Mouse (Mus musculus) gastrocnemius, adult 8-10 months (tissue): ENCODE measurements around the gene Get4. TPM values are rescaled to one million over a fixed set of nuclear protein-coding genes. Genes with fewer than 3 reads are reported as not detected.

Experiments
- DNase-seq, 2 experiments: peaks; one replicate each; pipeline ENCODE4 v3.0.0; 2022; ENCODE audit warnings: low spot score in 2 of 2
- total RNA-seq, 4 experiments: library from RNA; stranded (reverse); gene quantifications; 2 replicates each; pipeline ENCODE4 v1.2.4; 2022

Get4 gene
- total RNA-seq = 10 to 100 TPM; 32.8 to 36.4 (median 34.1) TPM

DNA sequence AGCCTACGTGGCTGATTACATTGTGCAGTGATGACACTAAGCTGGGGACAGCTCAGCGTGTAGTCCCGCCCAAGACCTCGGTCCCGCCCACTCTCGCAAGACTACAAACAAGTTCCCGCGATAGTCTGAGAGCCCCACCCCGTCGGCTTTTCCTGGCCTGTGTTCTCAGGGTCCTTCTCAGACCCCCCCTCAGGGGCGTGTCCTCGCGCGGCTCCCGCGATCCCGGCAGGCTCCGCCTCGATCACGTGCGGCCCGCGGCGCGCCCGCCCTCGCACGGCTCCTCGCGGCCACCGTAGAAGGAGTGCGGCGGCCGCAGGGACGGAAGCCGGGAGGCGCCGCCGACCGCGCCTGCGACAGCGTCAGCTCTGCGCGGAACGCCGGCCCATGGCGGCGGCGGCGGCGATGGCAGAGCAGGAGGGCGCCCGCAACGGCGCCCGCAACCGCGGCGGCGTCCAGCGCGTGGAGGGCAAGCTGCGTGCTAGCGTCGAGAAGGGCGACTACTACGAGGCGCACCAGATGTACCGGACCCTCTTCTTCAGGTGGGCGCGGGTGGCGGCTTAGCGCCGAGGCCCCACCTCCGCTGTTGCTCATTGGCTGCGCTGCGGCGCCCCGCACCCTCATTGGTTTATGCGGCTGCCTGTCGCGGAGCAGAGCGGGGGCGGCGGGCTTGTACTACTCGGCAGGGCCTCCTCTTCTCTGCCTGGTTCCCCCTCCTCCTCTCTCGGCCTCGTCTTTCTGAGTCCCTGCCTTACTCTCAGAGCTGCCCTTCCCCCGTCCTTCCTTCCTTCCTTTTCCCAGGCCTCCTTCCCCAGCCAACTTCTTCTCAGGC lies at the start of gene Get4:
TSS of gene Get4 (plus strand) at position 244 of the 829 bp plus-strand sequence.
- DNase-seq = peak; percentile 99

GRCm38 (mm10) chr5:139203312-139203711 lies 48.8 kb upstream of the Get4 start:
- no peak for DNase-seq

DNA sequence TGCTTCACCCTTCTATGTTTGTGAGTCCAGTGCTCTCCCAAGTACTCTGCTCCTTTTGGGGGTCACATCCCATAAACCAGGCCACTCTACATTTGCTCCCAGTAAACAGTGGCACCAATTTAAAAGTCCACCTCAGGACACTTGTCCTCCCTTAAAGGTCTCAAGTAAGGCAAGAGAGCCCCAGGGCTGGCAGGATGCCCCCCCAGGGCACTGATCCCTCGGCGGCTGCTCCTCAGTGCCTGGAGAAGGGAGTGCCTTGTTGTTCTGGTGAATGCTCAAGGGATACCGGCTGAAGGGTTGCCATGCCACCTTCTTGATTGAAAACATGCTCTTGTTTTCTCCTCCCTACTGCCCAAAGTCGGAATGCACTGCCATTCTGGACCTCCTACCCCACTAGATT lies 46.0 kb upstream of the Get4 start:
- DNase-seq = peak; percentile 48 to 73

DNA sequence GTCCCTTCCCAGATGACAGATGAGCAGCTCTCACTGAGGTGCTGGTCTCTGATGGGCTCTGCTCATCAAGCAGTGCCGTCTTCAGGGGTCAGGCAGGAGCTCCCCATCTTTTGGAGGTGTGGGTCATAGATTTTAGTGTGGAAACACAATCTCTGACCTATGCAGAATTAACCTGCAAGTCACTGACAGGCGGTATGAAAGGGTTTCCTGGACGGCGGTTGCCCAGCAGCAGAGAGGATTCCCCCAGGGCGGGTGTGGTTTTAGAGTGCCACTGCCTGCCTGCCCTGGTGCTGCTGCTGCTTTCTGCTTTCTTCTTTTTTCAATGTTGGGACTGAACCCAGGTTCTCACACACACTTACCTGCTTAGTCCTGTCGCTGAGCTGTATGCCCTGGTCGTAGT lies 45.6 kb upstream of the Get4 start:
- DNase-seq = no peak

- DNase-seq = no peak
Observed at GRCm38 (mm10) chr5:139208183-139208582, 43.9 kb upstream of the Get4 start.

DNA sequence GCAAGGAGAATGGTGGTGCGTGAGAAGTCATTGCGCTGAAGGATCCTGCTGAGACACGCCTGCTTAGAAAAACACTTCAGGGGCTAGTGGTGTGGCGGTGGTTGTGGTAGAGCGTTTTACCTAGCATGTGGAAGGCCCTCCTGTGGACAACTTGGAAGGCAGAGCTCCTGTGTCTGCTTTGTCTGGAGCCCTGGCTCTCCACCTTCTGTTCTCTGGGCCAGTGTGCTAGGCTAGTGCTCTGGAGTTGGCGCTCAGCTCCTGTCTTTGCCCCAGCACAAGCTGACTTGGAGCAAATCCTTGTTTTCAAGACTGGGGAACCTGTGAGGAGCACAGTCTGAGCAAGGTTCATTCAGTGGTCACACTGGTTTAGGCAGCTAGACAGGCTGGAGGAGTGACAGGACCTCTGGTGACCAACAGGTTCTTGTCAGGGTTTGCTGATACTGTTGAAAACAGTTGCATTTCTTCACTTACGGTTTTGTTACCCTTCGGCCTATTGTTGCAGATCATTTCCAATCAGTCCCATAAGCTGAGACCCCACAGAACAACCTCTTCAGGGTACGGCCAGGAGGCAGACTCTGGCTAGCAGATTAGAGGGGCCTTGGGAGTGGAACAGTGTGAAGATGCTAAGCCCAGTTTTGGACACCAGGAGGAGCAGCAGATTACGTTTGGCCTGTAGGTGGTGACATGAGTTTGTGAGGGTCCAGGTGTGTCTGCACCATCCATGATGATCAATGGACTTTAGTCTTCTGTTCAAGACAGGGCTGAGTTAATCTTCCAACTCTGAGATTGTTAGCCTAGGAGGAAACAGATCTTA lies 43.0 kb upstream of the Get4 start:
- no peak for DNase-seq

DNA sequence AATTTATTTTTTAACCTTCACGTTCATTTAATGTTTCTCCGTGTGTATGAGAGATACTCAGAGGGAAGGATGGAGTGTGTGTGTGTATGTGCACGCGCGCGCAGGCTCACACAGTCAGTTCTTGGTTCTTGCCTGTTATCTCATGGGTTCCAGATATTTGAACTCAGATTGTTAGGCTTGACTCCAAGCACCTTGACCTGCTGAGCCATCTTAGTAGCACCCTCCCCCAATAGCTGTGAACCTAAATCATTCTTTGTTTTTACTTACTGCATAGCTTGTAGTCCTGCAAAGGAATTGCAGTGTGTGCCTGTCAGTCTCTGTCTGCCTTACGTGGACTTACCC lies 42.5 kb upstream of the Get4 start:
- no peak for DNase-seq

- DNase-seq = no peak
Observed at GRCm38 (mm10) chr5:139211737-139212385, 40.3 kb upstream of the Get4 start.

GRCm38 (mm10) chr5:139214298-139214697 lies 37.8 kb upstream of the Get4 start:
- no peak for DNase-seq

GRCm38 (mm10) chr5:139215184-139215583 lies 36.9 kb upstream of the Get4 start:
- no peak for DNase-seq

GRCm38 (mm10) chr5:139216121-139216520 lies 36.0 kb upstream of the Get4 start:
- DNase-seq = no peak

GRCm38 (mm10) chr5:139216774-139217173 lies 35.4 kb upstream of the Get4 start:
- no peak for DNase-seq

- DNase-seq = no peak
Observed at GRCm38 (mm10) chr5:139220006-139220515, 32.1 kb upstream of the Get4 start.

GRCm38 (mm10) chr5:139220610-139221009 lies 31.5 kb upstream of the Get4 start:
- DNase-seq = no peak

GRCm38 (mm10) chr5:139223331-139223730 lies 28.8 kb upstream of the Get4 start:
- DNase-seq = no peak

DNA sequence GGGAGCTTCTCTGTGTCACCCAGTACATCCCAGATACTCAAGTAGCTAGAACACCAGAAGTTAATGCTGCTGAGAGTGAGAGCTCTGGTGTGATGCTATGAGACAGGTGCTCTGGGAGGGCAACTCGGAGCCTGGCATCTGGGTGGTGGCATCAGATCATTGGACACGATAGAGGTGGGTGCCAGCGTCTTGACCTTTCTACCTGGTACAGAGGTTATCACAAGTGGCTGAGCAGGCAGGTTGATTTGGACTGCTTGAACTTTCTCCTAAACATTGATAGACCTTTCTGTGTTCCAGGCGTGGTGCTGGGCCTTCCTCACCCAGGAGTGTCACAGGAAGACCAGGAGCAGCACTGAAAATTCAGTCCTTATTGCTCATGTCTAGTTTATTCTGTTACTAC lies 24.9 kb upstream of the Get4 start:
- no peak for DNase-seq

GRCm38 (mm10) chr5:139227645-139228044 lies 24.5 kb upstream of the Get4 start:
- no peak for DNase-seq

- no peak for DNase-seq
Observed at GRCm38 (mm10) chr5:139228318-139228717, 23.8 kb upstream of the Get4 start.

- no peak for DNase-seq
Observed at GRCm38 (mm10) chr5:139229716-139230115, 22.4 kb upstream of the Get4 start.

DNA sequence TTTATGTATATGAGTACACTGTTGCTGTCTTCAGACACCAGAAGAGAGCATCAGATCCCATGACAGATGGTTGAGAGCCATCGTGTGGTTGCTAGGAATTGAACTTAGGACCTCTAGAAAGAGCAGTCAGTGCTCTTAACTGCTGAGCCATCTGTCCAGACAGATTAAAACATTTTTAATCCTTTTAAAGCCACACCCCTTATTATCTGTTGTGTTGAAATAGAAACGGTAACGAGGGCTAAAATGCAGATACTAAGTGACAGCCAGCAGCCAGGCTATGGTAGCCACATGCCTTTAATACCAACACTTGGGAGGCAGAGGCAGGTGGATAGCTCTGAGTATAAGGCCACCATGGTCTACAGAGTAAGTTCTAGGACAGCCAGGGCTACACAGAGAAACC lies 20.0 kb upstream of the Get4 start:
- DNase-seq = no peak

GRCm38 (mm10) chr5:139234423-139234822 lies 17.7 kb upstream of the Get4 start:
- no peak for DNase-seq

- DNase-seq = no peak
Observed at GRCm38 (mm10) chr5:139237436-139237835, 14.7 kb upstream of the Get4 start.
